Mouse (Mus musculus) layer of hippocampus, postnatal 36 days (tissue): Measurements from ENCODE around the gene Tpst2. TPM values are rescaled to one million over a fixed set of nuclear protein-coding genes. Genes with fewer than 3 reads are reported as not detected.
"Not testable (repeated sequence)": the region's sequence is repeated elsewhere in the genome, so short reads cannot be mapped to it uniquely, and the experiment has no call there.

Experiments
- DNase-seq, 2 experiments: peaks; one replicate each; pipeline ENCODE4 v3.0.0; 2022
- total RNA-seq, 2 experiments: library from RNA; stranded (reverse); gene quantifications; 2 replicates each; pipeline ENCODE4 v1.2.3; 2021

The Tpst2 gene
- total RNA-seq, 2 experiments from 2014 or later: 37.1 to 43.4 TPM

DNA sequence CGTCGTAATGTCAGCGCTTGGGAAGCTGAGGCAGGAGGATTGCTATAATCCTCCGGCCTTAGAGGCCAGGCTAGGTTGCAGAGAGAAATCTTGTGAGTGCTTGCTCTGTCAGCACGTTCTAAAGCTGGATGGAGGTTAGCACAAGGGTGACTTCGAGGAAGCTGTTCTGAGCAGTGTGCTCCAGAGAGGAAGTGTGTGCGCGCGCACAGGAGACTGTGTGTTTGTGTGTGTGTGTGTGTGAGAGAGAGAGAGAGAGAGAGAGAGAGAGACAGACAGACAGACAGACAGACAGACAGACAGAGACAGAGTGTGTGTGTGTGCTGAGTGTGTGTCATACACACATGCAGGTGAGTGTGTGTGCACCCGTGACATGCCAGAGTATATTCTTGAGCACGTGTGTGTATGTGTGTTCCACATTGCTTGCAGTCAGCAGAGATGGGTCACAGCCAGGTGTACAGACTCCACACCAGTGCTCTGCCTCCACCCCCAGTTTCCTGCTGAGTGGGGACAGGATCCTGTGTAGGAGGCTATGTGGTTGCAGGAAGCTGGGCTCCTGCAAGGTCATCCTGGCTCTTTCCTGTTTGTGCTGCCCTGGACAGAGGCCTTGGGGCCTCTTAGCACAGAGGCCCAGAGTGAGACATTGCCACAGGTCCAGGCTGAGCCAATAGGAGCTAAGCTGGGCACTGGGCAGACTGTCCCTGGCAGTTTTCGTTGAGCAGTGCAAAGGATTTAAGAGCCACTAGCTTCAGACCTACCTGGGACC is 21.9 kb downstream of the Tpst2 start:
- no peak for DNase-seq

DNA sequence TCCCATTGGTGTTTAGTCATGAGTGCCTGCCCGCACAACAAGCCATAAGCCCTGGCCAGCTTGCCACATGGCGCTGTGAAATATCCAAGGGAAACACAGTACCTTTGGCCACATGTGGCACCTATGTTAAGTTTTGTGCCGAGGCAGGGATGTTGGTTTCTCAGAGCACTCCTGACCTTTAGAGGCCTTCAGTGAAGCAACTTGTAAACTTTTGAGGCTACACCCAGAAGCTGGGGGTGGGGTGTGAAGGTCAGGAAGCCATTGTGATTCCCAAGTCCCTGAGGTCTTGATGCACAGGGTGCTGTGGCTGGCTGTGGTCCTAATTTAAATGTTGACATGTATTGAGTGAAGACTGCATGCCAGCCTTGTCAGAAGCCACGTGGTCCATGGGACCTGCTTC is 22.9 kb downstream of the Tpst2 start:
- DNase-seq: no peak

DNA sequence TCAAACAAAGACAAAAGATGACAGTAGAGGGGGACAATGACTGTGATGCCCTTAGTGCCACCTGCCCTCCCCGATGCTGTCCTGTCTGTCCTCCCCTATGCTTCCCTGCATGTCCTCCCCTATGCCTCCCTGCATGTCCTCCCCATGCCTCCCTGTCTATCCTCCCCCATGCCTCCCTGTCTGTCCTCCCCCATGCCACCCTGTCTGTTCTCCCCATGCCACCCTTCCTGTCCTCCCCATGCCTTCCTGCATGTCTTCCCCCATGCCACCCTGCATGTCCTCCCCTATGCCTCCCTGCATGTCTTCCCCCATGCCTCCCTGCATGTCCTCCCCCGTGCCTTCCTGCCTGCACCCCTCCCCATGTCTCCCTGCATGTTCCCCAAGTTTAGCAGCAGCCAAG is 23.6 kb downstream of the Tpst2 start:
- DNase-seq: no peak

DNA sequence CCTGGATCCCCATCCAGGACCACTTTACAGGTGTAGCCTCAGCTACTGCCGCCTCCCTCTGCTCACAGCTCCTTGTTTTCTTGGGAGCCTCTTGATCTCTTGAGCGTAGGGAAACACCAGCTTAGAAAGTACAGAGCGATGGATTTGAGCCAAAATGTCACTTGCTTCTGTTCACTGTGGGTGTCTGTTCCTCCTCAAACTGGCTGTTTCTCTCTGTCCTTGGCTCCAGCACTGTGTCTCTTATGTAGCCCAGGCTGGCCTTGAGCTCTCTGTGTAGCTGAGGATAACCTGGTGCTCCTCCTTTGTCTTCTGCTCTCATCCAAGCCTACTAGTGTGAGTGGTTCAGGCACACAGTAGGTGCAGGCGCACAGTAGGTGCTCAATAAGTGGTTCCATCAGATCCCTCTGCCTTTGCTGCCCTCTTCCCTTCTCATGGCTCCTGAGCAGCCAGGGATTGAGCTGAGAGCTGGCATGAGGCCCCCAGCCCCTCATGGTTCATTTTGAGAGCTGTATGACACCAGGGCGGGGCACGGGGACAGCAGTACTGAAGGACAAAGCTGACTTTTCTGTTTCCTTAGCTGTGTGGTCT is 24.3 kb downstream of the Tpst2 start:
- DNase-seq: no peak

DNA sequence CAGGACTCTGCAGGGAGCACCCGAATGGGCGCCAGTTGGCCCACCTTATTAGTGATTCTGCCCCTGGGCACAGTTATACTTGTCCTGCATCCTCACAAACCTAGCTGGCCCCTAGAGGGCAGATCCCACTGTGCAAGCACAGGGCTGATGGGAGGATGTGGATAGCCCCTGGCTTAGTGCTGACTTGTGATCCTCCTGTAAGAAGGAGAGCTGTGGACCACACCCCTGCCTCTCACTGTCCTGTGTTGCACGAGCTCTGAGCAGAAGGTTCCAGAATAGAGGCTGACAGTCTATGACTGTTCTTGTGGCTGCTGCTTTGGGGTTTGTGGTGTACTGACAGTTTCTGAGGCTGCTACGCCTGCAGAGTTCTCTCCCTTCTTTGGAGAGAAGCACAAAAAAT is 25.2 kb downstream of the Tpst2 start:
- DNase-seq: no peak

DNA sequence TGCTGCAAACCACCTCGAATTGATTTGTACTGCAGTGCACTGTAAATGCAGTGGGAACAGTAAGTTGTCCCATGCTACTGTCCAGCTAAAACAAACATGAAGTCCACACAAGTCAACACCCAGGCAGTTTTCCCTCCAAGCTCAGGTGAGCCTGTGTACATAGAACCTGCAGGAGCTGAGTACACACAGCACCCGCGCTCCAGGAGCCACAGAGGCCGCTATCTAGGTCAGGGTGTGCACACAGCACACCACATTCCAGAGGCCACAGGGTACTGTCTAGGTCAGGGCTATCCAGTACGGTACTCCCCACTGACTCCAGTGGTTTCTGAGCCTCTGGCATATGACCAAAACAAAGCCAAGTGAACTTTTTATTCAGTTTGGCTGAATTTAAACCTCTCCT is 25.8 kb downstream of the Tpst2 start:
- DNase-seq: no peak

DNA sequence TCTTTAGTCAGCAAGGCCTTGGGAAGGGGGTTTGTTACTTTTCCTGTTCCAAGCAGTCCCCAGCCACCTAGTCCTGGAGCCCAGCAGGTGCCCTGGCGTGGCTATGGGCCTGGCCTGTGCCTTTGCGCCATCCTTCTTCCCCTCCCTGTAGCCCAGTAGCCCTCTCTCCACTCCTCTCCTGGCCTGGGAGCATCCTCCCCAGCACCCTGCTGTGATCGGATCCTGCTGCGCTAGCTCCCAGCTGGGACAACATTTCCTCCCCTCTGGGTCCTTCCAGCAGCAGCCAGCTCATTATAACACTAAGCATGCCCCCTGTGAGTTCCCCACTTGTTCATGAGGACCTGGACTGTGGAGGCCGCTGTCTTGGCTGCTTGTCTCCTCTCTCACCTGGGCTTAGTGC is 29.4 kb downstream of the Tpst2 start:
- no peak for DNase-seq

DNA sequence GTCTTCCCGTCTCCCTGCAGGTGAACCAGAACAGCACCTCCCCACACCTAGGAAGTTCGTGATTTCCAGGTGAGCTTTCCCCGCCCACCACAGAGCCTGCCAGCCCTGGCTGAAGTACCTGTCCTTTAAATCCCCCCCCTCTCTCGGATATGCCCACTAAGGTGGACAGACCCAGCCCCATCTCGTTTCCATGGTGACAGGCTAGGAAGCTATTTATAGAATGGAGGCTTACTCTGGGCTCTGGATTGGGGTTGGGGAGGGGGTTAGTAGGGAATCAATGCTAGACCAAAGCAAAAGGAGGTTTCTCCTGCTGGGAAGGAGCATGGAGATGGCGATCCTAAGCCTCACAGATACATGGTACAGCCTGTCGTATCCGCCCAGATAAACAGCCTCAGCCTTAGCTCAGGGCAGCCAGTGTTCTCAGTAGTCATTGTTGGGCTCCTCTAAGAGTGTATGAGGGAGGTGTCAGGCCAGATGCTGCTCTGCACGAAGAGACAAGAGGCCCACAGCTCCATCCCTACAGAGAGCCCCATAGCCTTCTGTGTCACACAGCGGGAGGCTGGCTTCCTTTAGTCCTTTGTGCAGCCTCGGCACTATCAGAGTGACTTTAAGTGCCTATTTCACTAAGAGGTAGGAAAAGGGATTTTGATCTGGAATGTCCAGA is 36.9 kb downstream of the Tpst2 start:
- no peak for DNase-seq

DNA sequence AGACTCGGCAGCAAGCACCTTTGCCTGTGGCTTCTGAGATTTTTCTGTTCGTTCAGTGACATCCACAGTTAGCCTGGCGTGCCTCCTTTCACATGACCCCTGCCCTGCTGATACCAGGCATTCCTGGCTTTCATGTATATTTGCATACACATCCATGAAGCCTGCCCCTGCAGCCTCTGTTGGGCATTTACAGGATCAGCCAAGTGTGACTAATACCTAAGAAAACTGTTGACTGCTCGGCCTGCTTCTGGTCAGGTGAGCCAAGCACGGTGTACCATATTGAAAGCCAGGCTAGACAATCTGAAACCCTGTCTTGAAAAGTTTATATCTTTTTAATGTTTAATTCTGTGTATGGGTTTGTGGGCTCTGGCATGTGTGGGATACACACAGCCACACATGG is 40.0 kb downstream of the Tpst2 start:
- DNase-seq: no peak

DNA sequence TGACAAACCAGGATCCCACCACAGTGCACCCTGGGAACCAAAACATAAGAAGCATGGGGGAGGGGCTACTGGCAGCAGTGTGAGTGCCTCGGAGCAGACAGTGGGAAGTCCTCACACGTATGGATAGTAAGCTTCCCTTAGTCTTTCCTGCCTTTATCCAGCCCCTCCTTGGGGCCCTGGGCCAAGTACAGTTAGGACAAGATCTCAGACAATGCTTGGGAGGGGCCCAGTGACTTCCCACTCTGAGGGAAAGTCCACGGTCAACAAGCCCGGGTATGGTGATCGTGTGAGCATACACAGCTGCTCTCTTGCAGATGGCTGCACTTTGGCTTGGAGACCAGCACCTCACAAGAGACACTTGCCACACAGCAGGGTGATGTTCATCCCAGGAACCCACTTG is 40.8 kb downstream of the Tpst2 start:
- no peak for DNase-seq

DNA sequence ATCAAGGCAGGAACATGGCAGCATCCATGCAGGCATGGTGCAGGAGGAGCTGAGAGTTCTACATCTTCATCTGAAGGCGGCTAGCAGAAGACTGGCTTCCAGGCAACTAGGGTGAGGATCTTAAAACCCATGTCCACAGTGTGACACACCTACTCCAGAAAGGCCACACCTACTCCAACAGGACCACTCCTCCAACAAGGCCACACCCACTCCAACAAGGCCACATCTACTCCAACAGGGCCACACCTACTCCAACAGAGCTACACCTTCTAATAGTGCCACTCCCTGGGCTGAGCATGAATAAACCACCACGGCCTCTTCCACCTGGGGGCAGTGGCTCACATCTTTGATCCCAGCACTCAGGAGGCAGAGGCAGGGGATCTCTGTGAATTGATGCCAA is 42.9 kb downstream of the Tpst2 start:
- not testable (repeated sequence) for DNase-seq

DNA sequence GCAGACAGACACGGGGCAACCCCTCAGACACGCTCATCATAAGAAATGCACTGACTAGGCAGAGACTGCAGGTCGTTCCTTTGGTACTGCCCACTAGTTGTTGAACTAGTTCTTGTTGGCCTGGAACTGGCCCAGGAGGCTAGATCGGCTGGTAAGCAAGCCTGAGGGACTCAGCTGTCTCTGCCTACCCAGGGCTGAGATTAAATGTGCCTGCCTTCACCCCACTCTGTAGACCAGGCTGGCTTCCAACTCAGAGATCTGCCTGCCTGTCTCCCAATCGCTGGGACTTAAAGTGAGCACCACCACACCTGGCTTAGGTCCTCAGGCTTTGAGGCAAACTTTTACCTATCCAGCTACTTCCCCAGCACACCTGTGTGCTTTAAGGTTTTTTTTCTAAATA is 43.9 kb downstream of the Tpst2 start:
- no peak for DNase-seq

DNA sequence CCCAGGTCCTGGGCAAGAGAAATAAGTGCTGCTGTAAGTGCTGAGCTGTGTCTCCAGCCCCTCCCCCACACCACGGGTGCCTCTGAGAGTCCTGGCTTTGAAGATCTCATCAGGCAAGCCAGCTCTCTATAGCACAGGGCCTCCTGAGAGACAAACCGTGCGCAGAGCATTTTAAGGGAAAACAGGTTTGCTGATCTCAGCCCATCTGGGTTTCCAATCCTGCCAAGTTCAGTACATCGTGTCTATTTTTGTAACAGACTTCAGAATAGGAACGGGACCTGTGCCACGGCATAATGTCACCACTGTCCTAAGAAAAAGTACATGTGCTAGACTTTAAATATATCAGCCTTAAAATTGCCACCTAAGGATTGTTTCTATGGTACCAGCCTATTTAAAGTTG is 44.4 kb downstream of the Tpst2 start:
- peak; percentile 71 to 74 for DNase-seq

DNA sequence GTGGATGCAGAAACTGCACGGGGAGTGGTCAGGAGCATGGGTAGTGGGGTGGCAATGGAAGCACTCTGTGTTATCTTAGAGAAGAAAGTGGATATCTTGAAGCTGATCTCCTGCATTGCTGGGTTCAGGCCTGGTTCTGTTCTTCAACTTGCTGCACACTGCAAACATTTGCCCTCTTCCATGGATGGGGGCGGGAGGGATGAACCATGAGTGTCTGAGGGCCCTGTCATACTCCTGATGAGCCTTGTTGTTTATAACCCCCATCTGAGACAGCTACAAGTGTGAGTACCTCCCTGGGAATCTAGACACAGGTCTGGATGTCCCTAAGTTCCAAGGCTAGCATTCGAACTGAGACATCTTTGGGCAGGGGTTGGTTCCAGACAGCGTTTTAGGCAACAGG is 44.9 kb downstream of the Tpst2 start:
- no peak for DNase-seq

DNA sequence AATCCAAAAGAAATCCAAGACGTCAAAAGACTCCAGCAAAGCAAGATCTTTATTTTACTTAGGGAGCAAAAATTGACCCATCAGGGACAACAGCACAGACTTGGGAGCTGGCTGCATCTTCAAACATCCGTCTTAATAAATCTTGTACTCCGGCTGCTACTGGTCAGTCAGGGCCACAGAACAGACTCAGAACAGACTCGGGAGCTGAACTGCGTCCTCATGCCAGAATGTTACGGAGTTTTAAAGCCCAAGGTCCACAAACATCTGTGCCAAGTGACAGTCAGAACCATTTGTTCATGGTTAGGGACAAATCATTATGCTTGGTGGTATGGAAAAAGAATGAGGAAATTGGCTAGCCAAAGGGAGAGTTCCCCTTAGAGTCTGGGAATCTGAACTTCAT is 46.8 kb downstream of the Tpst2 start:
- DNase-seq: no peak

DNA sequence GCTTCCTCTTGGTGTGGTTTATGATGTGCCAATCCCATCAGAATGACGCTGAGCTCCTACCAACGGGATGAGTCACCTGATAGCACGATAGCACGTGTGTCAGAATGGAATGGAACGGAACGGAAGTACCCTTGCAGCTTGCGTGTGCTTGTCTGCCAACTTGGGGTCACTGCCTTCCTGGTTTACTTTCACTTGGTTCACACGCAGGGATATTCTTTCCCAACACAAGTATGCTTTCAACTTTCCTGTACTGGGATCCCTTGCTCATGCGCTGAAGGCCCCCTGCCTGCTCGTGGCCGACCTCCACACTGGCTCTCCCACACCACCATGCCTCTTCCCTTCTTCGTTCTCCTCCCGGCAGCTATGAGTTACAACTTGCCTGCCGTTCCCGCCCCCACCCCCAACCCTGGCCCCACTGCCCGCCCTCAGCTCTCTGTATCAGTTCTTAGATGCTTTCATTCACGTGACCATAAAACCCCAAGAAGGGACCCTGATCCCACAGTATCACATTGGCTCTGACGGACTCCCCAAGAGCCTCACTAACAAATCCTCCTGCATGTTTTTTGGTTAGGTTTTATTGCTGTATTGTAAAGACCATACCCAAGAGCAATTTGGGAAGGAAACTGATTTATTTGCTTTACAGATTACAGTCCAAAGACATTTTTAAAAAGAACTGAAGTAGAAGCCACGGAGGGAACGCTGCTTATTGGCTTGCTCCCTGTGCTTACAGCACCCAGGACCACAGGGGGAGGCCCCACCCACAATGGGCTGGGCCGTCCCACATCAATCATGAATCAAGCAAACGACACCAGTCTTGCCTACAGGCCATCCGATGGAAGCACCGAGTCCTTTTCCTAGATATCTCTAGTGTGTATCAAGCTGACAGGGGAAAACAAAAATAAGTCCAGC is 48.4 kb downstream of the Tpst2 start:
- DNase-seq: no peak

DNA sequence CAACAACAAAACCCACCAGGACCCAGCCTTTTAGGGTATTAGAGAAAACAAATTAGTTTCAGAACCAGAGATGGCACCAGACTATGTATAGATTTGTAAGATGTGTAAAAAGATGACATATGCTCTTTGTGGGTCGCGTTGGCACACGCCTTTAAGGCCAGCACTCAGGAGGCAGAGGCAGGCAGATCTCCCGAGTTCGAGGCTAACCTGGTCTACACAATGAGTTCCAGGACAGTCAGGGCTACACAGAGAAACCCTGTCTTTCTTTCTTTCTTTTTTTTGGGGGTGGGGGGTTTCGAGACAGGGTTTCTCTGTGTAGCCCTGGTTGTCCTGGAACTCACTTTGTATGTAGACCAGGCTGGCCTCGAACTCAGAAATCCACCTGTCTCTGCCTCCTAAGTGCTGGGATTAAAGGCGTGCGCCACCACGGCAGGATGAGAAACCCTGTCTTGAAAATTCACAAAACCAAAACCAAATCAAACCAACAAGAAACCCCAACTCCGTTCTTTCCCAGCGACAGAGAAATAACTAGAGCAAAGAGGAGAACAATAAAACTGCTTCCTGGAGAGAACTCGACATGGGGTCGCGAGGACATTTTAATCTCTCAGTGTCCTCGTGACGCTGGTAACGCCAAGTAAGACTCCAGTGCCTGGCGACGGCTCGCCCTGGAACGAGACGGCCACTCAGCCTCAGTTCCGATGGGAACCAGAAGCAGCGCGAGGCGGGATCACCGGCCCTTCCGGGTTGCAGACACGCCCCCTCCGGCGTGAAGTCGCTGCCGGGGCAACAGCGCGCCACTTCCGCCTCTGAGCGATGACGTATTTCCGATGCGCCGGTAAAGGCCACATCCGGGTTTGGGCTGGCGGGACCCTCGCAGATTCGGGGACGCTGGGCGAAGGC is 49.3 kb downstream of the Tpst2 start, which contains the start of gene Tfip11:
Tfip11 (plus strand) TSS at position 813 of the 900 bp plus-strand sequence.
- peak; percentile 95 to 96 for DNase-seq

DNA sequence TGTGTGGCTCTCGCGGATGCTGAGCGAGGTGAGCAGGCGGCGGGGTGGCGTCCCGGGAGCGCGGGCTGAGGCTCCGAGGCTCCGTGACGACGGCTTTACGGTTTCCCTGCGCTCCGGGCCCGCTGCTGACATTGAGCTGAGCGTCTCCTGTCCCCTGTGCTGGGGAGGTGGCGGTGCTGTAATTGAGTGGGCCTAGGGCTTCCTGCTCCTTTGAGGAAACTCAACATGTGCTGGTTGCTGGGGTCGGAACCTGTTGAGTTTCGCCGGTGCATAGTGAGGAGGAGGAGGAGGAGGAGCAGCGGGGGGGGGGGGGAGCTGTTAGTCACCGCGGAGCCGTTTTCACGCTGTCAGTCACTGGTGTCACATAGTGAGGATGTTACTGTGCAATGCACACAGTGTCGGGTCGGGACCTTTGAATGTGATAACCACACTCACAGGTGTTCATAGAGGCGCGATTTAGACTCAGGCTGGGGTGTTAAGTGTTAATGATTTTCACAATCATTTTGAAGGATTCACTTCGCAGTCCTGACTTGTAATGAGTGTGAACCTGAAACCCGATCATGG is 50.0 kb downstream of the Tpst2 start:
- no peak for DNase-seq

DNA sequence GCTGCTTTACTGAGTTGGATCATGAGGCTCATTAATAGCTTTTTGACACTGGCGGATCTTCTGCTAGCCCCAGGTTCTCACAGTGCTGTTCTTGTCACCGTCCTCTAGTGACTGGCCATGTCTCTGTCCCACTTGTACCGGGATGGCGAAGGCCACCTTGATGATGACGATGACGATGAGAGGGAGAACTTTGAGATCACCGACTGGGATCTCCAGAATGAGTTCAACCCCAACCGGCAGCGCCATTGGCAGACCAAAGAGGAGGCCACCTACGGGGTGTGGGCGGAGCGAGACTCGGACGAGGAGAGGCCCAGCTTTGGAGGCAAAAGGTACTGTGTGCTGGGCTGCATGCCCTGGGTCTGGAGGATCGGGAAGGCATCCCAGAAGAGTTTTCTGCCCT is 51.4 kb downstream of the Tpst2 start:
- DNase-seq: no peak

DNA sequence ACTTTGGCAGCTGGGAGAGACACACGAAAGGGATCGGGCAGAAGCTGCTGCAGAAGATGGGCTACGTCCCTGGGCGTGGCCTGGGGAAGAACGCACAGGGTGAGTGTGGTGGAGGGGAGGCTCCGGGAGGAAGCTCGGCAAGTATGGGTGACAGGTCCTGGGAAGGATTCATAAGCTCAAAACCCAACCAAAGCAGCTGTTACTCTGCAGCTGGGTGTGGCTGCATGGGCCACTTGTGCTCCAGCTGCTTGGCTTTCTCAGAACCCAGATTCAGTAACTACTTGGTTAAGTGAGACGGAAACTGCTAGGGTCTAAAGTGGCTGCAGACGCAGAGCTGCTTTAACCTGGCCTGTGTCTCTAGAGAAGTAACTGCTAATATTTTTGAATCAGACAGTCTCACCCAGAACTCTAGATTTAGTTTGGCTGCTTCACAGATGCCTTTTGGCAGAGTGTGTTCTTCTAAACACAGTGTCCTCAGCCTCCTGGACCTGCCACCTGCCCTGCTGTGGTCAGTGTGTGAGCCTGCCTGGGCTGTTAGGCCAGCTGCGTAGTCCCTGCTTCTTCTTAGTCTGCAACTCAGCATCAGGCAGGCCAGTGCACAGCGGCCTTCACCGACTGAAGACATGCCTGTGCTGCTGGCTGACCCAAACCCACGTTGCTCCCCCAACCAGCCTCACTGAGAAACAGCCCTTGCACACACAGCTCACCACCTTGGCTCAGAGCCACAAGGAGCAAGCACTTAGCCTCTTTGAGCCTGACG is 53.5 kb downstream of the Tpst2 start:
- DNase-seq: no peak

DNA sequence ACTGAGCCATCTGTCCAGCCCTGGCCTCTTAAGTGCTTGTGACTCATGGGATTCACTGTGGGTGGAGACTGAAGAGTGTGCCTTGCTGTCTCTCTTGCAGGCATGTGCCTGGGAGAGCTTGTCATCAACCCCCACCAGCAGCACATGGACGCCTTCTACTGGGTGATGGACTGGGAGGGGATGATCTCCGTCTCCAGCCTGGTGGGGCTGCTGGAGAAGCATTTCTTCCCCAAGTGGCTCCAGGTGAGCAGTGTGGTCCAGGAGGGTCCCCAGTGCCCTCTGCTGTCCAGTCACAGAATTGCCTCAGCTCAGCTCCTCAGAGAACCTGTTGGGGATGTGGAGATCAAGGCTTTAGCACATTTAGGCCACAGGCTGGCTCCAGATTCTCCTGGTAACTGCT is 59.0 kb downstream of the Tpst2 start:
- DNase-seq: no peak
